Mouse (Mus musculus) testis, adult 2 months (tissue): ENCODE measurements at regions not wholly inside any gene's neighbourhood (a gene's known extent, or its start where the extent isn't known, plus 50 kb on each side); places are given as distances from the start of the nearest gene placed in this dataset.
A peak's percentile ranks its signal among the peaks of the same experiment; 100 is the strongest.

Source experiments
- H3K27ac ChIP-seq: fragments of 200-500 bp; 2 replicates; pipeline ENCODE4 v1.5.1; 2012; ENCODE audit warnings: low read depth, low read length; ENCODE audit not compliant: control insufficient read depth, insufficient read depth
- H3K27me3 ChIP-seq: fragments of 200-500 bp; 2 replicates; pipeline ENCODE4 v1.6.1; 2012; ENCODE audit warnings: mild to moderate bottlenecking, low read length, moderate library complexity; ENCODE audit not compliant: control insufficient read depth, insufficient read depth
- H3K36me3 ChIP-seq: fragments of 200-500 bp; 2 replicates; pipeline ENCODE4 v1.6.1; 2012; ENCODE audit warnings: mild to moderate bottlenecking, low read length; ENCODE audit not compliant: control insufficient read depth, insufficient read depth
- H3K4me1 ChIP-seq: fragments of 200-500 bp; 2 replicates; pipeline ENCODE4 v1.6.1; 2012; ENCODE audit warnings: low read length; ENCODE audit not compliant: control insufficient read depth, insufficient read depth
- H3K4me3 ChIP-seq: fragments of 200-500 bp; 2 replicates; pipeline ENCODE4 v1.5.1; 2012; ENCODE audit warnings: low read depth, mild to moderate bottlenecking, low read length, moderate library complexity, mixed read lengths; ENCODE audit not compliant: control insufficient read depth
- CTCF ChIP-seq: fragments of 200-500 bp; IDR thresholded peaks from 2 replicates; pipeline ENCODE4 v1.5.1; 2012; ENCODE audit warnings: low read depth, mild to moderate bottlenecking, inconsistent platforms, low read length, moderate library complexity; ENCODE audit not compliant: control insufficient read depth, insufficient read depth, insufficient replicate concordance
- POLR2A ChIP-seq: fragments of 200-500 bp; IDR thresholded peaks from 2 replicates; pipeline ENCODE4 v1.6.1; 2012; ENCODE audit warnings: low read depth, mild to moderate bottlenecking, inconsistent platforms, low read length, moderate library complexity; ENCODE audit not compliant: control insufficient read depth

DNA sequence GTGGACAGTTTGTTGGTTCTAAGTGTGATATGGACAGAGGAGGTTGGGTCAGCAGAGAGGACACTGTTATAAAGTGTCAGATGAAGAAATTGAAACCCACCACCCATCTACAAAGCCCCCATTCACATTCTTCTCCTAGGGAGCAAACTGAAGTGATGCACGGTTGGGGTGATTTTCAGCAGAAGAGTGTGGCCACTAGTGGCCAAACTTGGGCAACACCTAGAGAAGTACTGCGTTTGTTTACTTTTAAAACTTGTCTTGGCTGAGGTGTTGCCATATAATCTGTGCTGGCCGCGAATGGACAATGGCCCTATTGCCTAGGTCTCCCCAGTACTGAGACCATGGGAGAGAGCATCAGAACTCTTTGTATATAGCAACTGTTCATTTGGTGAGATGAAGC lies 150.8 kb upstream of the Cox10 start:
- Histone ChIP-seq H3K4me3 (no peak overlapping the region), H3K4me1 (no peaks in the 10 kb centered on the region), H3K27me3 (no peaks in the 10 kb centered on the region), H3K27ac (no peak overlapping the region), H3K36me3 (no peaks in the 10 kb centered on the region)
- no peak for TF ChIP-seq POLR2A
- no peak for TF ChIP-seq CTCF

DNA sequence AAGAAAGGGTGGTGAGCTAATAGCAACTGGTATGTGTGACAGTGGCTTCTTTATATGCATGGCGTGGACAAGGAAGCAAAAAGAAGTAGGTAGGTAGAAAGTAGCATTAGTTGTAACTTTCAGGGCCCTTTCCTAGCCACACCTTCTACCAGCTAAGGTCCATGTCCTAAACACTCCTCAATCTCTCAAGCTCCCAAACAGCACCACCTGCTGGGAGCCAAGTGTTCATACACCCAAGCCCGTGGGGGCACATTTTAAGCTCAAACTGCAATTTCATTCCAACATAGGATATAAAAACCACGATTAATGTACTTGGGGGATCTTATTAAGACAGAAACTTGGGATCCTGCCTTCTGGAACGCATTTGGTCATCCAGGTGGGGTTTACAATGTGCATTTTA lies 141.6 kb upstream of the Cox10 start:
- Histone ChIP-seq H3K4me1 (no peaks in the 10 kb centered on the region), H3K4me3 (peak overlapping the region; percentile 41), H3K27ac (no peak overlapping the region), H3K36me3 (no peaks in the 10 kb centered on the region), H3K27me3 (no peaks in the 10 kb centered on the region)
- TF ChIP-seq POLR2A (no peak), CTCF (peak; percentile 27; the same call in 1 of the 2 replicates)

DNA sequence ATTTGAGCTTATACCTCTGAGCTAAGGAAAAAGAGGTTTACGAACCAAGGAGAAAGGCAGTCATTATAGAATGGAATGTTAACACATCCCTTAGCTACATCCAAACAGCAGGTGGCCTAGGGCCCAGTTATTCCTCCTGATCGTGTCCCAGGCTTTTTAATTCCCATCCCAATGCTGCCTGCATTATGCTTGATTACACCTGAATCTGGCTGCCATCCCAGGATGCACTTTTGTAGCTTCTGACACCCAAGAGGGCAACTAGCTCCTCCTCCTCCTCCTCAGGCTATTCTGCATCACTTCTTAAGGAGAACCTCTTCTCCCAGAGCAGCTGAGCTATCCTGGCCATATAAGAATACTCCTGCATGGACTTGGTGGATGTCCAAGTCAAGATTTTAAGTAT lies 137.9 kb upstream of the Cox10 start:
- H3K27ac ChIP-seq: no peak overlapping the region
- H3K4me3 ChIP-seq: no peak overlapping the region
- H3K27me3 ChIP-seq: no peaks in the 10 kb centered on the region
- H3K36me3 ChIP-seq: no peaks in the 10 kb centered on the region
- H3K4me1 ChIP-seq: no peaks in the 10 kb centered on the region
- no peak for TF ChIP-seq POLR2A
- no peak for TF ChIP-seq CTCF

DNA sequence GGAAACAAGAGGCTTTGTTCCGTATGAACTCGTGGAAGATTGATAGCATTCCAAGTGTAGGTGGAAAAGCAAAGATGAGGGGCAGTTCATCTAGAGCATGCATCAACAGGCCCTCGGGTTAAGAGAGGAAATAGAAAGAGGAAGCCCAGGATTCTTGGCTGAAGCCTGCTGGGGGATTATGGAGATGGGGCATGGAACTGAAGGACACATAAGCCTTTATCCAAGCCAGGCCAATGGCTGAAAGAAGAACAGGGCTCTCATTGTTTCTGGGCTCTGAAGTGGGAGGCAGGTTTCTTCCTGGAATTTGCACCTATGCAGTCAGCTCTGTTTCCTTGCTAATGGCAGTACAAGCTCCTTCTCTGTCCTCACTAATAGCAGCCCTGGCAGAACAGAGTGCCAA lies 131.6 kb upstream of the Cox10 start:
- H3K36me3 ChIP-seq: no peaks in the 10 kb centered on the region
- no peak overlapping the region for H3K27ac ChIP-seq
- H3K4me1 ChIP-seq: no peaks in the 10 kb centered on the region; the same call in 1 of the 2 replicates
- TF ChIP-seq POLR2A (no peak), CTCF (no peak)
- no peak overlapping the region for H3K4me3 ChIP-seq
- H3K27me3 ChIP-seq: no peaks in the 10 kb centered on the region

DNA sequence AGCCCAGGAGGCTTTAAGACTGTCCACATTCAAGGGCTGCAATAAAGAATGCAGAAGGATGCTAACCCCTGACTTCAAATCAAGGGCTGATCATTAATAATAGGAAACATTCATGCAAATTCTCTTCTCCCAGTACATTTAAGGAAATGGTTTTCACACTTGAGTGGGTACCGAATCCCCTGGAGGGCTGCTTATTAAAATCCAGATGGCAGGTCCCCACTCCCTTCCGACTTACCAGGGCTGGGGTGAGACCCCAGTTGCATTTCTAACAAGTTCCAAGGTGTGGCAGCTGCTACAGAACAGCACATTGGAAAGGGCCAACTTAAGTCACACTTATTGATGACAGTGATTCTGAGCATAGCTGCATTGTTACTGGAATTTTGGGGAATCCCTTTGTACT lies 129.0 kb upstream of the Cox10 start:
- H3K4me3 ChIP-seq: no peak overlapping the region
- no peak for TF ChIP-seq CTCF
- TF ChIP-seq POLR2A: no peak
- H3K36me3 ChIP-seq: no peaks in the 10 kb centered on the region
- H3K27ac ChIP-seq: no peak overlapping the region
- no peaks in the 10 kb centered on the region; the same call in 1 of the 2 replicates for H3K4me1 ChIP-seq
- no peaks in the 10 kb centered on the region for H3K27me3 ChIP-seq

DNA sequence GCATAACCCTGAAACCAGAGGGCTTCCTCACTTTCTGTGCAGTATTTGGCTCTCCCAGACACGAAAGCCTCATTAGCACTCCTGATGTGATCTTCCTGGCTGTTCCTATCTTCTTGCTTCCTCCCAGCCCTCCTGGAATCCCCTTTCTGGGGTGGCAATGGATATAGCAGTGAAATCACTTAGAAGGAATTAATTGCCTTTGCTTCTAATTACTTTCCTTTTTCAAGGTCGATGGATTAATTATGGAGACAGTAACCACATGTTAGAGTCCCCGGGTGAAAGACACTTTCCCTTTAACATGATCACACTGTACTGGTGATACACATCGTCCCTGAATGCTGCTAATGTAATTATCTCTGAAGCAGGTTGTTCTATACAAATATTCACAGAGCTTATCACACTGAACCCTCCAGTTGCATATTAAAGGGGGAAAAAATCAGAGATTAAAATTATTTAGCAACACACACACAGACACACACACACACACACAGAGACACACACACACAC lies 128.1 kb upstream of the Cox10 start:
- TF ChIP-seq CTCF (no peak), POLR2A (no peak)
- H3K27me3 ChIP-seq: no peaks in the 10 kb centered on the region
- H3K4me1 ChIP-seq: no peaks in the 10 kb centered on the region; the same call in 1 of the 2 replicates
- no peak overlapping the region for H3K4me3 ChIP-seq
- no peaks in the 10 kb centered on the region for H3K36me3 ChIP-seq
- H3K27ac ChIP-seq: no peak overlapping the region

DNA sequence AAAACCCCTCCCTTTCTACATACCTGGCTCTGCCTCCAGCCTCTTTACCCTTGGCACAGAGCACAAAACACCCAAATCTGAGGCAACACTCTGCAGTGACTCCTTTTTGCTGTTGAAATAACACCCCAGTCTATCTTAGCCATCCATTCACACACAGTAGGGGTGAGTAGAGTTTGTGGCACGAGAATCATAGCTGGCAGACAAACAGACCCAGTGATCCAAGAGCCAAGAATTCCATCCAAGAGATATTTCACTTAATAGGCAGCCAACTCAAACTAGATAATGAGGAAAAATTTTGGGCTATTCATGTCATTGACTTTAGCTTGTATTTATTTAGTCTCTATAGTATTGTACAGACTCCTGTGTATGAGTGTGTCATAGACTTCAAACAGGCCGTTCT lies 126.9 kb upstream of the Cox10 start:
- H3K36me3 ChIP-seq: no peaks in the 10 kb centered on the region
- no peaks in the 10 kb centered on the region; the same call in 1 of the 2 replicates for H3K4me1 ChIP-seq
- no peak for TF ChIP-seq POLR2A
- no peak for TF ChIP-seq CTCF
- H3K27me3 ChIP-seq: no peaks in the 10 kb centered on the region
- H3K4me3 ChIP-seq: no peak overlapping the region
- H3K27ac ChIP-seq: no peak overlapping the region

DNA sequence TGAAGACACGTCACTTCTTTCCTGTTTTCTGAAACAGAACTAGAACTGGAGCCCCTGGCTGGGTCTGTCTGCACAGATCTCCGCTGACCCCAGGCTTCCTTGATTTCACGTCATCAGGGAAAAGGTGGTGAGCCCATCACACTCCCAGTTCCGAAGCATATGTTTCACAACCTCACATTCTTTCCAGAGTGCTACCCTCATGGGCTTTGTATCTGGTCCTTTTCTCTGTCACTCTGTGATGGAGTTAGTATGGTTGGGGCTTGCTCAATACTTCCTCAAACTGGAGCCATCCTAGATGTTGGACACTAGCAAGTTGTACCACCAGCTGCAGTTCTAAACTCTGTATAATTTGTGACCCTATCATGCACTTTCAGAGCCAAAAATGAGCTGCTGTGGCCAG lies 125.8 kb upstream of the Cox10 start:
- Histone ChIP-seq H3K4me1 (no peaks in the 10 kb centered on the region; the same call in 1 of the 2 replicates), H3K27me3 (no peaks in the 10 kb centered on the region), H3K27ac (no peak overlapping the region), H3K36me3 (no peaks in the 10 kb centered on the region), H3K4me3 (no peak overlapping the region)
- TF ChIP-seq POLR2A (no peak), CTCF (no peak)
